Mouse (Mus musculus) forebrain, embryonic 11.5 days (tissue): ENCODE results near the gene Fkbpl. TPM values are rescaled to one million over a fixed set of nuclear protein-coding genes. Genes with fewer than 3 reads are reported as not detected.

Source experiments
- ATAC-seq: fragments of 200-750 bp; cut with Nextera tagmentation; replicated peaks from 2 replicates; pipeline ENCODE4 v1.8.0; 2017; ENCODE audit warnings: moderate TSS enrichment; ENCODE audit not compliant: low FRiP score
- DNase-seq: peaks from one replicate; pipeline ENCODE4 v3.0.0-alpha.2; 2017; ENCODE audit warnings: low spot score
- H3K27ac ChIP-seq: fragments of 300-500 bp; sonication (generic); 2 replicates; pipeline ENCODE4 v1.5.1; 2014; ENCODE audit warnings: low read depth, low read length
- H3K27me3 ChIP-seq: fragments of 300-500 bp; sonication (generic); 2 replicates; pipeline ENCODE4 v1.6.1; 2014; ENCODE audit warnings: mild to moderate bottlenecking, low read length, mixed read lengths; ENCODE audit not compliant: control insufficient read depth, insufficient read depth
- H3K36me3 ChIP-seq: fragments of 300-500 bp; sonication (generic); 2 replicates; pipeline ENCODE4 v1.6.1; 2014; ENCODE audit warnings: mild to moderate bottlenecking, low read length, moderate library complexity, mixed read lengths; ENCODE audit not compliant: control insufficient read depth, insufficient read depth
- H3K4me1 ChIP-seq: fragments of 300-500 bp; sonication (generic); replicated peaks from 2 replicates; pipeline ENCODE4 v1.6.1; 2014; ENCODE audit warnings: low read length, mixed read lengths; ENCODE audit not compliant: control insufficient read depth, insufficient read depth
- H3K4me2 ChIP-seq: fragments of 300-500 bp; sonication (generic); 2 replicates; pipeline ENCODE4 v1.6.1; 2014; ENCODE audit warnings: low read depth, mild to moderate bottlenecking, low read length, moderate library complexity, mixed read lengths; ENCODE audit not compliant: severe bottlenecking
- H3K4me3 ChIP-seq: fragments of 300-500 bp; sonication (generic); 2 replicates; pipeline ENCODE4 v1.5.1; 2014; ENCODE audit warnings: low read depth, low read length
- H3K9ac ChIP-seq: fragments of 300-500 bp; sonication (generic); 2 replicates; pipeline ENCODE4 v1.6.1; 2014; ENCODE audit warnings: low read length
- H3K9me3 ChIP-seq: fragments of 300-500 bp; sonication (generic); 2 replicates; pipeline ENCODE4 v1.6.1; 2016; ENCODE audit warnings: low read length, mixed read lengths; ENCODE audit not compliant: control insufficient read depth
- WGBS: fragments of 180-500 bp; shearing (Covaris S2); extraction: QIAGEN DNeasy Blood & Tissue Kit; methylation state at CpG from one replicate; pipeline ENCODE4 v1.1.7; 2014; 5-methylcytosine and 5-hydroxymethylcytosine counted together
- polyA plus RNA-seq: library from polyadenylated mRNA; unstranded; fragments of >200 nt; fragmentation: Nextera tagmentation; extraction: Ambion mirVana; gene quantifications from 2 replicates; pipeline ENCODE4 v1.2.1, GENCODE M21; 2014

The Fkbpl gene
- polyA plus RNA-seq = 14.5 and 18.2 TPM in 2 replicates

- peaks cover 18% of the 10 kb centered on the region for H3K4me1 ChIP-seq
- H3K4me3 ChIP-seq = peak within 1 kb of the TSS; percentile 51
- ATAC-seq (peak; percentile 77), DNase-seq (peak; percentile 93)
- H3K36me3 ChIP-seq = no peaks in the 10 kb centered on the region; the same call in 1 of the 2 replicates
- peak within 1 kb of the TSS; percentile 56; the same call in 1 of the 2 replicates for H3K9ac ChIP-seq
- no peaks in the 10 kb centered on the region for H3K9me3 ChIP-seq
- H3K4me2 ChIP-seq = peak within 1 kb of the TSS; percentile 59
- H3K27ac ChIP-seq = no peak within 1 kb of the TSS
- no peaks in the 10 kb centered on the region for H3K27me3 ChIP-seq
- WGBS = under 1% methylated on average over 16 of the region's 16 CpGs
These were observed at the start of gene Fkbpl for GRCm38 (mm10) chr17:34644608-34645007. Gene Fkbpl, plus strand, starts transcription at chr17:34644764.

- no peak for ATAC-seq
- Histone ChIP-seq H3K27ac (no peak overlapping the region), H3K36me3 (peaks cover 8% of the 10 kb centered on the region), H3K4me1 (peaks cover 11% of the 10 kb centered on the region), H3K27me3 (no peaks in the 10 kb centered on the region), H3K9ac (no peak overlapping the region), H3K9me3 (no peaks in the 10 kb centered on the region), H3K4me2 (no peak overlapping the region), H3K4me3 (no peak overlapping the region)
- DNase-seq = no peak
- WGBS = 82% methylated on average over 8 of the region's 8 CpGs
These were observed 48.5 kb upstream of the Fkbpl start for GRCm38 (mm10) chr17:34596098-34596497.

GRCm38 (mm10) chr17:34597566-34598095 is 46.9 kb upstream of the Fkbpl start, which contains the start of gene Ager:
Gene Ager, plus strand, starts transcription at chr17:34597862.
- Histone ChIP-seq H3K9me3 (no peaks in the 10 kb centered on the region), H3K27ac (no peak within 1 kb of the TSS), H3K36me3 (peaks cover 8% of the 10 kb centered on the region), H3K4me2 (no peak within 1 kb of the TSS), H3K4me1 (peaks cover 11% of the 10 kb centered on the region), H3K4me3 (no peak within 1 kb of the TSS), H3K9ac (peak within 1 kb of the TSS; percentile 3; the same call in 1 of the 2 replicates), H3K27me3 (no peaks in the 10 kb centered on the region)
- DNase-seq (no peak), ATAC-seq (no peak)
- WGBS = 20% methylated on average over 6 of the region's 6 CpGs

- H3K4me3 ChIP-seq = no peak overlapping the region
These were observed 44.7 kb upstream of the Fkbpl start for GRCm38 (mm10) chr17:34599891-34600290.

GRCm38 (mm10) chr17:34601796-34602195 is 42.8 kb upstream of the Fkbpl start:
- DNase-seq (no peak), ATAC-seq (no peak)
- no peak overlapping the region for H3K27ac ChIP-seq
- 90% methylated on average over 12 of the region's 12 CpGs for WGBS
- H3K4me1 ChIP-seq = peaks cover 20% of the 10 kb centered on the region
- H3K4me3 ChIP-seq = no peak overlapping the region
- H3K27me3 ChIP-seq = no peaks in the 10 kb centered on the region
- no peak overlapping the region for H3K4me2 ChIP-seq
- H3K36me3 ChIP-seq = peaks cover 4% of the 10 kb centered on the region; the same call in 1 of the 2 replicates
- H3K9ac ChIP-seq = no peak overlapping the region
- no peaks in the 10 kb centered on the region for H3K9me3 ChIP-seq

More at GRCm38 (mm10) chr17:34599891-34600290, 44.7 kb upstream of the Fkbpl start:
- Histone ChIP-seq H3K27me3 (no peaks in the 10 kb centered on the region), H3K36me3 (peaks cover 8% of the 10 kb centered on the region), H3K9me3 (no peaks in the 10 kb centered on the region), H3K9ac (no peak overlapping the region), H3K27ac (no peak overlapping the region), H3K4me1 (peaks cover 15% of the 10 kb centered on the region), H3K4me2 (no peak overlapping the region)
- 78% methylated on average over 9 of the region's 9 CpGs for WGBS
- DNase-seq (no peak), ATAC-seq (no peak)

GRCm38 (mm10) chr17:34603375-34604060 is 41.0 kb upstream of the Fkbpl start, which contains the start of gene Rnf5:
Gene Rnf5, minus strand, starts transcription at chr17:34603690.
- ATAC-seq (peak; percentile 96), DNase-seq (no peak)
- Histone ChIP-seq H3K9me3 (no peaks in the 10 kb centered on the region), H3K27me3 (no peaks in the 10 kb centered on the region), H3K36me3 (peaks cover 4% of the 10 kb centered on the region; the same call in 1 of the 2 replicates), H3K27ac (peak within 1 kb of the TSS; percentile 87), H3K4me3 (peak within 1 kb of the TSS; percentile 98), H3K4me1 (peaks cover 23% of the 10 kb centered on the region), H3K9ac (peak within 1 kb of the TSS; percentile 94), H3K4me2 (peak within 1 kb of the TSS; percentile 97)
- under 1% methylated on average over 30 of the region's 30 CpGs for WGBS

- H3K4me2 ChIP-seq = peak within 1 kb of the TSS; percentile 97
- peak within 1 kb of the TSS; percentile 94 for H3K9ac ChIP-seq
- DNase-seq = peak; percentile 99
- H3K9me3 ChIP-seq = no peaks in the 10 kb centered on the region
- peak; percentile 87 for ATAC-seq
- H3K27me3 ChIP-seq = no peaks in the 10 kb centered on the region
- H3K36me3 ChIP-seq = peaks cover 4% of the 10 kb centered on the region; the same call in 1 of the 2 replicates
- H3K4me3 ChIP-seq = peak within 1 kb of the TSS; percentile 98
- H3K4me1 ChIP-seq = peaks cover 23% of the 10 kb centered on the region
- peak within 1 kb of the TSS; percentile 87 for H3K27ac ChIP-seq
- WGBS = 0% methylated on average over 32 of the region's 35 CpGs
These were observed 40.5 kb upstream of the Fkbpl start, which contains the start of gene Agpat1 for GRCm38 (mm10) chr17:34604061-34604508. Gene Agpat1, plus strand, starts transcription at chr17:34604262.

GRCm38 (mm10) chr17:34604511-34605237 is 39.9 kb upstream of the Fkbpl start:
- WGBS = 19% methylated on average over 24 of the region's 24 CpGs

More at GRCm38 (mm10) chr17:34604511-34605237, 39.9 kb upstream of the Fkbpl start:
- peak overlapping the region; percentile 87 for H3K27ac ChIP-seq
- no peaks in the 10 kb centered on the region for H3K27me3 ChIP-seq
- peak overlapping the region; percentile 97 for H3K4me2 ChIP-seq
- H3K4me3 ChIP-seq = peak overlapping the region; percentile 98
- no peaks in the 10 kb centered on the region for H3K9me3 ChIP-seq
- H3K36me3 ChIP-seq = peaks cover 4% of the 10 kb centered on the region; the same call in 1 of the 2 replicates
- DNase-seq = no peak
- H3K9ac ChIP-seq = peak overlapping the region; percentile 94
- ATAC-seq = no peak
- peaks cover 23% of the 10 kb centered on the region for H3K4me1 ChIP-seq
